Mouse (Mus musculus) neural tube, embryonic 12.5 days (tissue): ENCODE results near the gene Dvl3. TPM values are rescaled to one million over a fixed set of nuclear protein-coding genes. Genes with fewer than 3 reads are reported as not detected.
"Not testable (repeated sequence)": the region's sequence is repeated elsewhere in the genome, so short reads cannot be mapped to it uniquely, and the experiment has no call there.

Experiments used
- ATAC-seq: fragments of 200-750 bp; cut with Nextera tagmentation; 2 replicates; pipeline ENCODE4 v1.8.0; 2017; ENCODE audit warnings: low read depth, mild to moderate bottlenecking, moderate TSS enrichment, moderate library complexity; ENCODE audit not compliant: low FRiP score
- H3K27ac ChIP-seq: fragments of 300-500 bp; sonication (generic); 2 replicates; pipeline ENCODE4 v1.5.1; 2016
- H3K27me3 ChIP-seq: fragments of 300-500 bp; sonication (generic); replicated peaks from 2 replicates; pipeline ENCODE4 v1.6.1; 2016; ENCODE audit warnings: mild to moderate bottlenecking
- H3K36me3 ChIP-seq: fragments of 300-500 bp; sonication (generic); 2 replicates; pipeline ENCODE4 v1.6.1; 2016; ENCODE audit warnings: mild to moderate bottlenecking
- H3K4me1 ChIP-seq: fragments of 300-500 bp; sonication (generic); 2 replicates; pipeline ENCODE4 v1.6.1; 2016
- H3K4me2 ChIP-seq: fragments of 300-500 bp; sonication (generic); replicated peaks from 2 replicates; pipeline ENCODE4 v1.6.1; 2016; ENCODE audit warnings: mild to moderate bottlenecking
- H3K4me3 ChIP-seq: fragments of 300-500 bp; sonication (generic); 2 replicates; pipeline ENCODE4 v1.5.1; 2016
- H3K9ac ChIP-seq: fragments of 300-500 bp; sonication (generic); 2 replicates; pipeline ENCODE4 v1.6.1; 2016; ENCODE audit warnings: mild to moderate bottlenecking
- H3K9me3 ChIP-seq: fragments of 300-500 bp; sonication (generic); 2 replicates; pipeline ENCODE4 v1.6.1; 2016; ENCODE audit warnings: mild to moderate bottlenecking
- WGBS: fragments of 180-500 bp; shearing (Covaris S2); methylation state at CpG from one replicate; pipeline ENCODE4 v1.1.7; 2016; 5-methylcytosine and 5-hydroxymethylcytosine counted together
- polyA plus RNA-seq: library from polyadenylated mRNA; unstranded; fragments of >200 nt; fragmentation: Nextera tagmentation; extraction: Ambion mirVana; gene quantifications from 2 replicates; pipeline ENCODE4 v1.2.1, GENCODE M21; 2016

The Dvl3 gene
- polyA plus RNA-seq, result 48.2 and 54.9 TPM in 2 replicates

DNA sequence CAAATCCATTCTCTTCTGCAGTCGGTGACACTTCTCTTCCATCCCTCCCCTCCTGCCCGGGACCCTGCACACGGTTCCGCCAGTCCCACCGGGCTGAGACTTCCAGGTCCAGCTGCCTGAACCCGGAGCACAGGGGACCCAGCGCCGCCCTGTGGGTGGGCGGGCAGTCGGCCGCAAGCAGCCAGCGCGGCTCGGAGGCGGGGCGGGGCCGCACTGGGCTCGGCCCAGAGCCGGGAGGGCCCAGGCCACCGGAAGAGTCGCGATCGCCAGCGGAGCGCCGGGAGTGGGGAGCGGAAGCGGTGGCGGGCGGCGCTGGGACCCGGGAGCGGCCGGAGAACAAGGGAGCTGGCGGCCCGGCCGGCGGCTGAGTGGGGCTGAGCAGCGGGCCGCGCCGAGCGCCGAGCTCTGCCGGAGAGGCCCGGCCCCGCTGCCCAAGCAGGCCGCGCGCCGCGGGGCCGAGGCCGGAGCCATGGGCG is at the start of gene Dvl3:
Dvl3 (plus strand) TSS at position 257 of the 476 bp plus-strand sequence.
- no peaks in the 10 kb centered on the region for H3K27me3 ChIP-seq
- peak; percentile 92 for ATAC-seq
- no peaks in the 10 kb centered on the region for H3K9me3 ChIP-seq
- H3K27ac ChIP-seq, result peak within 1 kb of the TSS; percentile 87
- H3K9ac ChIP-seq, result peak within 1 kb of the TSS; percentile 96
- peaks cover 22% of the 10 kb centered on the region for H3K4me1 ChIP-seq
- WGBS, result 0% methylated on average over 54 of the region's 55 CpGs
- peak within 1 kb of the TSS; percentile 95 for H3K4me3 ChIP-seq
- peaks cover 22% of the 10 kb centered on the region for H3K36me3 ChIP-seq
- H3K4me2 ChIP-seq, result peak within 1 kb of the TSS; percentile 92

DNA sequence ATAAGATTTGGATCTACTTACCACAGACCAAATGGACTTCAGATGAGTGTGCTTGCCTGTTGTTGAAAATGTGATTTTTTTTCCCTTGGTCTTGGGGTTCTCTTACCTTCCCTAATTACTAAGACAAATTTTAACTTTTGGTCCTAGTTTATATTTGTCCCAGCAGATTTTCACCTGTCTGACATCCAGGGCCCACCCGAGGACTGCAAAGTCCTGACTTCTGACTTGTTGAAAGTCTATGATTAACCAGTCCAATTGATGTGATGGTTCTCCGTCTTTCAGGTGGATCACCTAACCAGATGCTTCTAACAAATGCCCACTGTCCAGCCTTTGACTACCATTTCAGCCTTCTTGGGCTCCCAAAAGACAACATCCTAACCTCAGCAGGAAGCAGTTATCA is 45.8 kb upstream of the Dvl3 start:
- H3K27ac ChIP-seq, result no peak overlapping the region
- 93% methylated on average over 2 of the region's 2 CpGs for WGBS
- H3K36me3 ChIP-seq, result no peaks in the 10 kb centered on the region
- no peaks in the 10 kb centered on the region for H3K4me1 ChIP-seq
- no peak overlapping the region for H3K4me2 ChIP-seq
- H3K9ac ChIP-seq, result no peak overlapping the region
- H3K27me3 ChIP-seq, result no peaks in the 10 kb centered on the region
- H3K4me3 ChIP-seq, result no peak overlapping the region
- H3K9me3 ChIP-seq, result no peaks in the 10 kb centered on the region
- ATAC-seq, result no peak

DNA sequence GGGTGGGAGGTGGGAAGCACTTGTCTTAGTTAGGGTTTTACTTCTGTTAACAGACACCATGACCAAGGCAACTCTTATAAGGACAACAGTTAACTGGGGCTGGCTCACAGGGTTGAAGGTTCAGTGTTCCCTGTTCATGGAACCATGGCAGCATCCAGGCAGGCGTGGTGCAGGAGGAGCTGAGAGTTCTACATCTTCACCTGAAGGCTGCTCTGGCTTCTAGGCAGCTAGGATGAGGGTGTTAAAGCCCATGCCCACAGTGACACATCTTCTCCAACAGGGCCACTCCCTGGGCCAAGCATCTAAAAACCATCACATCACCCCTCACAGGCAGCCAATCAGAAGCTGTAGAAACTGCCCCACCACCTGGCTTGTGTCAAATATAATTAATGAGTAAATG is 45.1 kb upstream of the Dvl3 start:
- no peak overlapping the region for H3K27ac ChIP-seq
- no peak overlapping the region for H3K4me3 ChIP-seq
- ATAC-seq, result no peak
- H3K4me2 ChIP-seq, result no peak overlapping the region
- WGBS, result 88% methylated on average over 1 of the region's 1 CpGs
- H3K4me1 ChIP-seq, result no peaks in the 10 kb centered on the region
- H3K36me3 ChIP-seq, result no peaks in the 10 kb centered on the region
- H3K27me3 ChIP-seq, result no peaks in the 10 kb centered on the region
- no peak overlapping the region for H3K9ac ChIP-seq
- no peaks in the 10 kb centered on the region for H3K9me3 ChIP-seq

DNA sequence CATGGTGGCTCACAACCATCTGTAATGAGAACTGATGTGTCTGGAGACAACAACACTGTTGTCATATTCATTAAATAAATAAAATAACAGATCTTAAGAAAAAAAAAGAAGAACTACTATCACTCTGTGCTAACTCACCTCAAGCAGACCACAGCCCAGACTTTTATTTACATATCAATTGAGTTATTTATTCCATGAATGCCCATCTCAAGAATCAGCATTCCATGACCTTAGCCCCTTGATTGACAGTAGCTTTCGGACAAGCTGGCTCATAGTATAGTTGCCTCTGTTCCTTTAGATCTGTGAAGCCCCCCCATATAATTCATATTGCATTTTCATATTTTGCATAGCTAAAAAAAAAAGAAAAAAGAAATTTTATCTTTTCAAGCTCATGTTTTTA is 43.0 kb upstream of the Dvl3 start:
- no peak overlapping the region for H3K9ac ChIP-seq
- no peak overlapping the region for H3K4me2 ChIP-seq
- no peak for ATAC-seq
- peaks cover 8% of the 10 kb centered on the region; the same call in 1 of the 2 replicates for H3K4me1 ChIP-seq
- H3K4me3 ChIP-seq, result no peak overlapping the region
- no peaks in the 10 kb centered on the region for H3K9me3 ChIP-seq
- no peak overlapping the region for H3K27ac ChIP-seq
- WGBS, result 87% methylated on average over 1 of the region's 1 CpGs
- H3K36me3 ChIP-seq, result no peaks in the 10 kb centered on the region
- H3K27me3 ChIP-seq, result no peaks in the 10 kb centered on the region

DNA sequence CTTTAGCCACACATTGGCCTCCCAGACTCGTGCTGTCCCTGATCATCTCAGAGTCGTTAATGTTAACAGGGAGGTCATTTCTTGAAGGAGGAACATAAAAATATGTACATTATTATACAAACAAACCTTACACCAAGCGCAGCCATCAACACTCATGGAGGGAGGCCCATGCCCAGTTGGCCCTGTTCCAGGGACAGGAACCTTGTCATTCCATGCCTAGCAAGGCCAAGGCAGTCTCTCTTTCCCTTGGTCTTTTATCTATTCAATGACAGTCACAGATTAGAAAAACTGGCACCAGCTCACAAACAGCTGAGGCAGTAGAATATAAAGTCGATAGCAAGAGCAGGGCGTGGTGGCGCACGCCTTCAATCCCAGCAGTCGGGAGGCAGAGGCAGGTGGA is 42.6 kb upstream of the Dvl3 start:
- WGBS, result 95% methylated on average over 8 of the region's 8 CpGs
- Histone ChIP-seq H3K9me3 (no peaks in the 10 kb centered on the region), H3K36me3 (no peaks in the 10 kb centered on the region), H3K4me3 (no peak overlapping the region), H3K4me1 (peaks cover 8% of the 10 kb centered on the region; the same call in 1 of the 2 replicates), H3K27me3 (no peaks in the 10 kb centered on the region), H3K9ac (no peak overlapping the region), H3K4me2 (no peak overlapping the region), H3K27ac (no peak overlapping the region)
- ATAC-seq, result no peak

DNA sequence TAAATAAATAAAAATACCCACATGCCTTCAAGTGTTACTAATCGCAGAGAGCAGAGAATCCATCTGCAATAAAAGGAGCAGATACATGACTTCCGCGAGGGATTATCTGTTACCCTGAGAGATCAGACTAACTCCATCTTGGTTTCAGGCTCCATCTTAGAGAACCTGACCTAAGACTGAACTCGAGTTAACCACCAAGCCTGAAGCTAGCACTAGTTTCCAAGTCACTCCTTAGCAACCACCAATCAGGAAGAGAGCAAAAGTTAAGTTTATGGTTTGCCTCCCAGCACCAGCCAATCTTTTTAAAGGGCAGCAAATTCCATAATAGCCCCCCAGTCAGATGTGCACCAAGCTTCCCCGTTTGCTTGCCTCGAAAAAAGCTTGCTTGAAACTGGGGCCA is 42.0 kb upstream of the Dvl3 start:
- Histone ChIP-seq H3K4me3 (no peak overlapping the region), H3K4me1 (peaks cover 8% of the 10 kb centered on the region; the same call in 1 of the 2 replicates), H3K9me3 (no peaks in the 10 kb centered on the region), H3K4me2 (no peak overlapping the region), H3K27me3 (no peaks in the 10 kb centered on the region), H3K27ac (no peak overlapping the region), H3K9ac (no peak overlapping the region), H3K36me3 (no peaks in the 10 kb centered on the region)
- ATAC-seq, result no peak
- WGBS, result 83% methylated on average over 6 of the region's 6 CpGs

DNA sequence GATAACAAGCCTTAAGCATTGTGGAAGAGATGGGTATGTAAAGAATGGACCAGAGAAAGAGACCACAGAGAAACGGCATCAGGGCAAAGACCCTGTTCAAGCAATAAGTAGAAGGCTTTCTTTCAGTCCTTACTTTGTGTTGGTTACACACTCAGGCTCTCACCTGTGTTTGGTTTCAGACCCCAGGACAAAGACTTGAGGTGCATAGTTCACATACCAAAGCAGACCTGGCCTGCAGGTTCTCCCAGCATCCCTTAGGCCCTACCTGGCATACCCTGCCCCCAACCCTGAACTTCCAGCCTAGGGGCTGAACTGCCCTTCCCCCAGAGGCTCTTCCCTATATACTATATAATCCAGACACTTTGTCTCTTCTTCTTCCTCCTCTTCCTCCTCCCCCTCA is 41.4 kb upstream of the Dvl3 start:
- ATAC-seq, result no peak
- Histone ChIP-seq H3K9me3 (no peaks in the 10 kb centered on the region), H3K27ac (no peak overlapping the region), H3K27me3 (no peaks in the 10 kb centered on the region), H3K4me1 (peaks cover 8% of the 10 kb centered on the region; the same call in 1 of the 2 replicates), H3K36me3 (no peaks in the 10 kb centered on the region), H3K4me2 (no peak overlapping the region), H3K4me3 (no peak overlapping the region), H3K9ac (no peak overlapping the region)
- WGBS, result 87% methylated on average over 1 of the region's 1 CpGs

DNA sequence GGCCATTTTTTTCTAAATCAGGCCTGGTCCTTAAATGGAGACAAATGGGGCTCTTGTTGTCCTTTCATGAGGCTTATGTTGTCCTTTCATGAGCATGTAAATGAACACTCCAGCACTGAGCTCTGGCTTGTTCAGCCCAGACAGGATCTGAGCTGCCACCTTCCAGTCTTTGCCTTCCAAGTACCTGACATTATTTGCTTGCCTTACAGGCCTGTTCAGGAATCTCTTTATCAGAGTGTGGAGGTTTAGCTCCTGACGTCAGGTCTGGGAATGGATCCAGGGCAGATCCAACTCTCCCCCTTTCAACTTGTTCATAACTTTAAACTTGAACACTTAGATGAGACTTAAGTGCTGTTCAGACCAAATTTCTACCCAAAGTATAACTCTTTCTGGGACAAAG is 39.9 kb upstream of the Dvl3 start:
- Histone ChIP-seq H3K9me3 (no peaks in the 10 kb centered on the region), H3K4me1 (peaks cover 8% of the 10 kb centered on the region; the same call in 1 of the 2 replicates), H3K27me3 (no peaks in the 10 kb centered on the region), H3K4me3 (no peak overlapping the region), H3K27ac (no peak overlapping the region), H3K9ac (no peak overlapping the region), H3K4me2 (no peak overlapping the region), H3K36me3 (no peaks in the 10 kb centered on the region)
- ATAC-seq, result no peak
- WGBS, result 73% methylated on average over 1 of the region's 1 CpGs

DNA sequence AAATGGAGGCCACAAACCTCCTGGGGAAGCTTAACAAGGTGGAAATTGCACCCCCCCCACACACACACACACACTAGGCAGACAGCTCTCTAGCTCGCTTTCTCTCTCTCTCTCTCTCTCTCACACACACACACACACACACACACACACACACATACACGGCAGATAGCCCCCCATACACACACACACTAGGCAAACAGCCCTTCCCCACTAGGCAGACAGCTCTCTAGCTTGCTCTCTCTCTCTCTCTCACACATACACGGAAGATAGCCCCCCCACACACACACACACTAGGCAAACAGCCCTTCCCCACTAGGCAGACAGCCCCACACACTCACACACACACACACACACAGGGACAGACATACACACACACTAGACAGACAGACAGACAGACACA is 39.5 kb upstream of the Dvl3 start:
- Histone ChIP-seq H3K9me3 (no peaks in the 10 kb centered on the region), H3K4me2 (no peak overlapping the region), H3K9ac (no peak overlapping the region), H3K4me1 (peaks cover 8% of the 10 kb centered on the region; the same call in 1 of the 2 replicates), H3K27ac (no peak overlapping the region), H3K27me3 (no peaks in the 10 kb centered on the region), H3K4me3 (no peak overlapping the region), H3K36me3 (no peaks in the 10 kb centered on the region)
- WGBS, result 58% methylated on average over 3 of the region's 3 CpGs
- ATAC-seq, result no peak

DNA sequence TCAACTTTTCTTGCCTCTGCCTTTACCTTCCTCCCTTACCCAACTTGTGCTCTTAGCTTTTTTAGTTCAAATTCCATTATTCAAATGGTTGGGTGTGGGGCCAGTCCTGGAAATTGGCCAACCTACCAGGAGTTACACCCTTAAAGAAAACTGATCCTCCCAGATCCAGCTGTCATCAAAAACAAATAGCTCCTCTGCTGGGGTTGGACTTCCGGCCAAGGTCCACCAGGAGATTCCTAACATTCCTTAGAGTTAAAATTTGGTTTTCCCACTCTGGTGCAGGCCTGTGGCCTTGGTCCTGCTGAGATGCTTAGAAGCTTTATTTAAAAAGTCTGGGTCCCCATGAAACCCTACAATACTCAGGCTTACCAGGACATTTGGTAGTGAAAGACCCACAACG is 38.3 kb upstream of the Dvl3 start:
- H3K27me3 ChIP-seq, result no peaks in the 10 kb centered on the region
- H3K27ac ChIP-seq, result no peak overlapping the region
- ATAC-seq, result no peak
- H3K4me3 ChIP-seq, result no peak overlapping the region
- no peak overlapping the region for H3K9ac ChIP-seq
- 79% methylated on average over 2 of the region's 2 CpGs for WGBS
- H3K4me1 ChIP-seq, result peaks cover 8% of the 10 kb centered on the region; the same call in 1 of the 2 replicates
- no peaks in the 10 kb centered on the region for H3K9me3 ChIP-seq
- H3K4me2 ChIP-seq, result no peak overlapping the region
- no peaks in the 10 kb centered on the region for H3K36me3 ChIP-seq

DNA sequence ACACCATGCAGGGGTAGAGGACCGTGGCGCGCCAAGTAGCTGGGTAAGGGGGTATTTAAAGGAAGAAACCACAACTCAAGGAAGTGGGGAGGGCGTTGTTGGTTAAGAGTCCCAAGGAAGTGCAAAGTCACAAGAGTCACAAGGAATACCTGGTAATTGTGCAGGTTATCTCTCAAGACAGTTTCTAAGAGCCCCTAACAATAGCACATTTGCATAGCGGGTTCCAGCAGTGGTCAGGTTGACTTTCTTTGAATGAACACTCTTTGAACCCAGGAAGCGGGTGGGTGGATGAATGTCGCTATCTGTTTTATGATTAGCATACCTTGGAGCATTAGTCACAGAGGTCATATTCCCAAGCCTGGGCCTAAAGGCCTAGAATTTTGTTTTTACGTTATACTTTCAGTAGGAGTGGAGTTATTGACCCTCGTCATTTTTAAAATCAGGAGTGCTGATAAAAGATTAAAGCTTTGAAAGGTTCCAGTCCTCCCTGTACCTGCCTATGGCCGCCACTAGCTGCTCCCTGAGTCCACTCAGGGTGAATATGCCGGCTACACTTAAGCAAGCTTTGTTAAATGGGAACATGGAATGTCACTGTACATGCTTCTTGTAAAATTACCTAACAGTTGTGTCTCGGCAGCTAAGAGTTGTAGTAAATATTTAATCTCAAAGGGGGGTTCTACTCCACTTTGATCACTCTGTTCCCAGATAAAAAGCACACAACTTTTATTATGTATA is 37.6 kb upstream of the Dvl3 start:
- H3K4me2 ChIP-seq, H3K9ac ChIP-seq, H3K27ac ChIP-seq, H3K36me3 ChIP-seq, H3K27me3 ChIP-seq, H3K4me1 ChIP-seq, H3K4me3 ChIP-seq, ATAC-seq, H3K9me3 ChIP-seq: not testable (repeated sequence)
- WGBS, result 93% methylated on average over 12 of the region's 12 CpGs

DNA sequence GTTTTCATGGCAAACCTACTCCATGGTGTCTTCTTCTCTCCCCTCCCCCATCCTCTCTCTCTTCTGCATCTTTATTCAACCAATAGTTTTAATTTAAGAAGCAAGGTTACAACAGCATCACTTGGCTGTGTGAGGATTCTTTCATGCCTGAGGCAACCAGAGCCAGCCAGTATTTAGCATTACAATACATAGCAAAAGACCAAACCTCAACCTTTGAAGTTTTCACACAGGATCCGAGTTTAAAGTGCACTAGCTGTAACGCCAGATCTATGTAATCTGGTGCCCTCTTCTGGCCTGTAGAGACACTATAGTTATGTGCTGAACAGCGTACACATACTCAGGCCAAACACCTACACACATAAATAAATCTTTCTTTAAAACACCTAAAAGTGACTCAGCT is 36.7 kb upstream of the Dvl3 start:
- ATAC-seq, result no peak
- no peaks in the 10 kb centered on the region for H3K9me3 ChIP-seq
- no peaks in the 10 kb centered on the region for H3K36me3 ChIP-seq
- no peak overlapping the region for H3K9ac ChIP-seq
- no peak overlapping the region for H3K4me2 ChIP-seq
- H3K27me3 ChIP-seq, result no peaks in the 10 kb centered on the region
- 29% methylated on average over 3 of the region's 3 CpGs for WGBS
- no peak overlapping the region for H3K4me3 ChIP-seq
- no peak overlapping the region for H3K27ac ChIP-seq
- peaks cover 8% of the 10 kb centered on the region; the same call in 1 of the 2 replicates for H3K4me1 ChIP-seq

DNA sequence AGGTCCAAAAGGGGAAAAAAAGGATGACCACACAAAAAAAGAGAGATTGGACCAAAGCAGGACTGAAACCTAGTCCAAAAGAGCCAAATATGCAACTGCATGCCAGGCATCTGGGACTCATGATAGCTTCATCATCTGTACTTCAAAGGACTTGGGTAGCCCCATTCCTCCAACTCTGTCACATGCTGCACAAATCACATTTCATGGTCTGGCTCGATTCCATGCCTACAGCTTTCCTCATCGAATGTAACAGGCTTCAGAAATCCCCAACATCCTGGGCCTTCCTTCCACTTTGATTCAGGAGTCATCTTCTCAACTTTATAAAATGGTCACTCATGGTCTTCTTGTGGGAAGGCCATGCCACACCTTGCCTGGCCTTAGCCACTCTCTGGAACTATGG is 35.0 kb upstream of the Dvl3 start:
- WGBS, result 74% methylated on average over 2 of the region's 2 CpGs
- peaks cover 8% of the 10 kb centered on the region; the same call in 1 of the 2 replicates for H3K4me1 ChIP-seq
- H3K36me3 ChIP-seq, result no peaks in the 10 kb centered on the region
- no peaks in the 10 kb centered on the region for H3K27me3 ChIP-seq
- H3K4me3 ChIP-seq, result no peak overlapping the region
- no peak overlapping the region for H3K27ac ChIP-seq
- no peak overlapping the region for H3K9ac ChIP-seq
- no peak for ATAC-seq
- H3K9me3 ChIP-seq, result no peaks in the 10 kb centered on the region
- no peak overlapping the region for H3K4me2 ChIP-seq
